Mouse (Mus musculus): ENCODE results near the gene Gm9857. TPM values are rescaled to one million over a fixed set of nuclear protein-coding genes. Genes with fewer than 3 reads are reported as not detected.

Gm9857 gene
- polyA plus RNA-seq (2012; rRNA removed) = 0.28 TPM in 1 of 2 replicates, not detected in the other

DNA sequence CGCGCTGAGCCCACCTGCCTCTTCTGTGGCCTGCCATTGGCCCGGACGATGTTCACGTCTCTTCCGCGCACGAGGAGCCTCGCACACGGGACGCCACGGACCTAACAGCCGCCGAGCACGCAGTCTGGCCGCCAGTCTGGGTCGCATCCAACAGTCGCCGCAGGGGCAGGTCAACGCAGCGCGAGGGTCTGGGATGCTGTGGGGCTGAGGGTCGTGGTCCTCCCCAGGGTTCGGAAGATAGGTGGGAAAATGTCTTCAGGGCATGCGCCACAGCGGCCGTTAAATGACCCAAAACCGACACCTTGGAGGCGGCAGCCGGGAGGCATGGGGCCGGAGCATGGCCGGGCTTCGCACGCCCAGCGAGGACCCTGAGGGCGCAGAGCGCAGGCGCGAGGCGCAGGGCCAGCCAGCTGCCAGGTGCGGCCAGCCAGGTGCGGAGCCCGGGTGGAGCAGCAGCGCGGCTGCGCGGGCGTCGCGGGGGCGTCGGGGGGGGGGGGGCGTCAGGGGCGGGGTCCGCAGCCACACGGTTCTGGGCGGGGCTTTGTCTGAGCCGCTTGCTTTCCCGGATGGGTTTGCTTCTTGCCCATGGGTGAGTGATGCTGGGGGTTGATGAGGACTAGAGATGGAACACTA lies at the start of gene Gm9857:
Gene Gm9857, minus strand, starts transcription at position 445 of the 633 bp plus-strand sequence.
- DNase-seq (ENCODE audit: low spot score) = no peak

DNA sequence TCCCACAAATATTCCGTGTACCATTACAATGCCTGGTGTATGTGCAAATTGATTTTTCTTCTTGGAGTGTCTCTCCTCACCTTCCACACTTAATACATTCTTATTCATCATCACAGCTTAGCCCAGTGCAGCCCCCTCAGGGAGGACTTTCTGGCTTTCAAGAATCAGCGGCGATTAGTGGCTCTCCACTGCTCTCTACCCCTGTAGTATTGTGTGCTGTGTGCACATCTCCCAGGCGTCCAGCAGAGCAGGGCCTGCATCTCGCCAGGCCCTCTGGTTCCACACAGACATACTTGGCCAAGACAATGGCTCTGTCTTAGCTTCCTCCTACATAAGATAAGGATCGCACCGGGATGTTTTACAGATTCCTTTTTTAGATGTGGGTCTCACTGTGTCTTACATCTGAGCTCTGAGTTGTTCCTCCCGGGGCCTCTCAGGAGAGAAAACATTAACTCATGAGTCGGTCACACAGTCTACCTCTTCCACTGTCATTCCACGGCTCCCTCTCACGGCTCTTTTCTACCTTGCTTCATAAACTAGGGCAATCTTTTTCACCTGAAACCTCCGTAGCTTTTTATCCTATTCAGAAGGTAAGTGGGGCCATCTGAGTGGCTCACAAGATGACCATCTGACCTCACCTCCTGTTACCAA lies 46.9 kb upstream of the Gm9857 start:
- DNase-seq (ENCODE audit: low spot score) = no peak

DNA sequence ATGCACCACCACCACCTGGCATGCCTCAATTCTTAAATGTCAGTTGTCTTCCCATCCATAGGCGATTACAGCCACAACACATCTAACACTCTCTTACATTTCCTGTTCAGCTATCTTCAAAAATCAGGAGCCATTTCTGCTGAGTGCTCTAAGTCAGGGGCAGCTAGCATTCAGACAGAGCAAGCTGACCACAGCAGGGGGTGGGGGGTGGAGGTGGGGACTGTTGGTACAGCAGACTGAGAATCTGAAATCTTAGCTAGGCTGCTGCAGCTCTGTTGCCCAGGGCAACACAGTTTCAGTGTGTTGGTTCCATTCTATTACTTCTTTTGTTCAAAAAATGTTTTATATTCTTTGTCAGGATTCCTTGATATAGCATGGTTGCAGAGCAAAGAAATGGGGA lies 46.3 kb upstream of the Gm9857 start:
- DNase-seq (ENCODE audit: low spot score) = no peak

DNA sequence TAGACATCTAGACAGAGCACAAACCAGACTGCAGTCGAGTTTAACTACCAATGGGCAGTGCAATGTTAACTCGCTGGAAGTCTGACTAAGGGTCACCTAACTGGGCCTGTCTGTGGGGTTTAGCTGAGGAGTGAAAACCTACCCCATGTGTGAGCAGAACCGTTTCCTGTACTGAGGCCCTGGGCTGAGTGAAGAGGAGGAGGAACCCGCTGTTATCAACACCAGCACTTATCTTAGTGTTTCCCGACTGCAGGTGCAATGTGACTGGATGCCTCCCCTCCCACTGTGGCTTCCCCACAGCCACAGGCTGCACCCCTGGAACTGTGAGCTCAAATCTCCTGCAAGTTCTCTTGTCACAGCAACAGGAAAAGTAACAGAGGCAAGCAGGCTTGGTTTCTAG lies 43.7 kb upstream of the Gm9857 start:
- DNase-seq (ENCODE audit: low spot score) = no peak

DNA sequence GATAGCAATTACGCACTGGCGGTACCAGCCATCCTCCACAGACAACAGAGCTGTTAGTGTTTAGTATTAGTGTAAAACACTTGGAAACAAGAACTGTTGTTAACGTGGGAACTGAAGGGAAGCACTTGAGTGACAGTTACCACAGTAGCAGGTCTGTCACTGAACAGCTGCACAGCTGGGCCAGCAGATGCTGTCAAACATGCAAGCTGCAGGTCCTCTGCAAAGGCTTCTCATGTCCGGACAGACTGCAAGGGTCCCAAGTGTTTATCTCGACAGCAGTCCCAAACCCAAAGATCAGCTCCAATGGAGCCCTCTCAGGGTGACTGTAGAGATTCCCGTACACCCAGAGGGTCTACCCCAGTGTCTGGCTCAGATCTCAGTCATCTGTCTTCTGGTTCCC lies 41.7 kb upstream of the Gm9857 start:
- no peak for DNase-seq (ENCODE audit: low spot score)

DNA sequence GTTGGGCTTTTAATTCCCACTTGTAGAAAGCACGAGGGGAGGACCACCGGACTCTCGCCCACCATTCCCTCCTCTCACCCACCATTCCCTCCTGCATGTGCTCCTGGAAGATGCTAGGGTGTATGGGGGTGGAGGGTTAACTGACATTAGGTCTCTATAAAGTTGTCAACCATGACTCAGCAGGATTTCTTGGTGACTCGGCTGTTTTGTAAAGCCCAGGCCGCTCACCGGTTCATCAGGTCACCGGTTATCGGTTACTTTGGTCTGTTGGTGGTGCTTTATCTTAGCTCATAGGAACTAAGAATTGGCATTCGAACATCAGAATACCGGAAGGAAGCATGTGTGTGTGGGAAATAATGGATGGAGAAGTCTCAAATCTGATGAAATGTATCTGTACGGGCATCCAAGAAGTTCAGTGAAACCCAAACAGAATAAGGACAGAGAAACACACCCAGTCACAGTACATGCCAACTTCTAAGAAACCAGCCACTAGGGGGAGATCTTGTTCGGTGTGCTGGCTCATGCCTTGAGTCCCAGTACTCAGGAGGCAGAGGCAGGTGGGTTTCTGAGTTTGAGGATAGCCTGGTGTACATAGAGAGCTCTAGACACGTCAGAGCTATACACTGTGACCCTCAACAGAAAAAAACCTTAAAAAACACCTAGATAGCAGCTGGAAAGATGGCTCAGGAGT lies 37.2 kb upstream of the Gm9857 start:
- DNase-seq (ENCODE audit: low spot score) = no peak

DNA sequence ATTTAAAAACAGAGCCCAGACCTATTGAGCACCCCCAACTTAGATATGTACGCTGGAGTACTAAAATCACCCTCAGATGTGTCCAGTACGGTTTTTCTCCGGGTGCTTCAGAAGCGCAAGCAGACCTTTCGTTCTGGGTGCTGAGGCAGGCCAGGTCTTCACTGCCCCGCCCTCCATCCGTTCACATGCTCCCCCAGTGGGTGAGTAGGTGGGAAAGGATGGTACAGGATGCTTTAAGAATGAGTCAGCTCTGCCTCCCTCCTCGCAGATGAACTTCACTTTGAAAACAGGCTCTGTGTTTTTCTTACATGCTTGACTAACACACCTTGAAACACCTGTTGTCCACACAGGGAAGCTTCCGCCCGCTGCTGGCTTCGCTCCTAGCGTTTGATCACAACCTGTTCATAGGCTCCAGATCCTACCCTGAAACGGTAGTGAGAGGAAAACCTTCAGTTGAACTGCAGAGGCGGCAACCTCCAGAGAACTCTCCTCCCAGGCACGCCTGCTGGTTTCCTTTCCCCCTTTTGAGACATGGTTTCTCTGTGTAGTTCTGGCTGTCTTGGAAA lies 34.8 kb upstream of the Gm9857 start:
- DNase-seq (ENCODE audit: low spot score) = no peak

DNA sequence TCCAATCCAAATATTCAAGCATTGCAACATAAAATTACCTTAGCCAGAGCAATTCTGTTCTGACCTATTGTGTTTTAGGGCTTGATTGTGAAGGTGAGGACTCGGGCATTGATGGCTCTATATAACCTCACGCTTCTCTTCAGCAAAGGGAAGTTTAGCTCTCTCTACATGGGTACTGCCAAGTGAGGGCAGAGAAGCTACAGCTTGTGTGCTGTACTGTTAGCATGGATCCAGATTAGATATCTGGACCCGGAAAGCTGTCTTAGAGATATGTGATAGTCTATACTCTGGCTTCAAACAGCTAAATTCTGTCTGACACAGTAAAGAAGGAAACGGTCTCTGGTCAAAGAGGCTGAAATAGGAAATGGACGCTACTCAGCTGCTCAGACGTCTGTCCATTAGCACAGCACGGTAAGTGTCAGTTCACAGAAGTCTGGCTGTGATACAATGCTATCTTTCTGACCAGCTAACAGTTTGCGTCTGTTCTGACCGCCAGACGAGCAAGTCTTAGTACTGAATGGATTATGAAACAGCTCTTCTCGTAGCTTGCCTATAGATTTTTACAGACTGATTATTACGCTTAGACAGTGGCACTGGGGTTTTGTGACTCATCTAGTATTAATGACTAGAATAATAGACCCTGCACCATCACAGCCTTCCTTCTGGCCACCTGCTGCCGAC lies 33.9 kb upstream of the Gm9857 start:
- DNase-seq (ENCODE audit: low spot score) = no peak

DNA sequence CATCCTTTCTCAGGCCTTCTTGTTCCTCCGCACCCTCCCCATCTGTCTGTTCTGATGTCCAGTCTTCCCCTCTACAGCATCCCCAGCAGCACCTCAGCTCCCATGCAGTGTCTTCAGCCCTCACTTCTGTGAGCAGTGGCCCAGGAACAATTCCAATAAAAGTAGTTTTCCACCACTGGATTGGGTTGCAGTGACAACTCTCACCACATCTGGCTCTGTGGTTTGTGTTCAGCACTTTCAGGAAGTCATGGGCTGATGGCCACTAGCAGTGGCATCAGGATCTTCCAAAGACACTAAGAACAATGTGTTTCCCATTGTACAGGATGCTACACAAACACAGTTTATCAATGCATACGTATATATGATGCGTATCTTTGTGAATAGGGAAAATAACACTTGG lies 25.8 kb upstream of the Gm9857 start:
- DNase-seq (ENCODE audit: low spot score) = no peak

DNA sequence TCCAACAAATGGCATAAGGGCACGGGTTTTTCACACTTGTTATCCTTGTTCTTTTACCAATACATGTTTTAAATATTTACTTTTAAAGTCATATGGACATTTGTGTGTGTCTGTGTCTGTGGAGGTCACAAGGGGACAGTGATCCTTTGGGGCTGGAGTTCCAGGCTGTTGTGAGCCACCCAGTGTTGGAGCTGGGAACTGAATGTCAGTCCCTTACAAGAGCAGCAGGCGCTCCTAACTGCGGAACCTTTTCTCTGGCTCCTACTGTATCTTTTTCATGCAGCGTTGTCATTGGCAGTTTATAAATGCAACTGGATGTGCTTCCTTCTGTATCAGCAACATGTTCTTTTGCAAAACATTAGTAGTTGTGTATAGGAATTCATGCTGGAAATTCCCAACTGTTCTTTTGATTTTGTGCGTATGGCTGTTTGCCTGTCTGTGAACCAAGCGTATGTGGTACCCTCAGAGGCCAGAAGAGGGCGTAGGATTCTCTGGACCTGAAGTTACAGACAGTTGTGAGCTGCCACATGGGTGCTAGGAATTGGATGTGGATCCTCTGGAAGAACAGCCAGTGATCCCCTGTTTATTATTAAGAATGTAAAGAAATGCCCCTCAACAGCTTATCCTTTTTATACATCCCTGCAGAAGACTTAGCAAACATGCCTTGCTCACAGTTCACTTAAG lies 24.3 kb upstream of the Gm9857 start:
- no peak for DNase-seq (ENCODE audit: low spot score)

DNA sequence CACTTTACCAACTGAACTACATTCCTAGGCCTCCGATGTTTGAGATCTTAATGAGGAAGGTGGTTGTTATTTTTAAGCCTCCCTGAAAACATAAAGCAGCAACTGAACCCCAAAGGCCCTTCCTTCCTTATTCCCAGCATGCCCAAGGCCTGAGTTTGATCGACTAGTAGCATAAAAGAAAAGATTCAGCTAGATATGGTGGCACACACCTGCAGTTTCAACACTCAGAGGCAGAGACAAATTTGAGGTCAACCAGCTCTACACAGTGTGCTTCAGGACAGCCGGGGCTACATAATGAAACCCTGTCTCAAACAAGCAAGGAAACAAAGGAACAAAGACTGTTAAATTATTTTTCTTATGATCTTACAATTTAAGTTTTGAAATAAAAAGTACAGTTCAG lies 23.5 kb upstream of the Gm9857 start:
- no peak for DNase-seq (ENCODE audit: low spot score)

DNA sequence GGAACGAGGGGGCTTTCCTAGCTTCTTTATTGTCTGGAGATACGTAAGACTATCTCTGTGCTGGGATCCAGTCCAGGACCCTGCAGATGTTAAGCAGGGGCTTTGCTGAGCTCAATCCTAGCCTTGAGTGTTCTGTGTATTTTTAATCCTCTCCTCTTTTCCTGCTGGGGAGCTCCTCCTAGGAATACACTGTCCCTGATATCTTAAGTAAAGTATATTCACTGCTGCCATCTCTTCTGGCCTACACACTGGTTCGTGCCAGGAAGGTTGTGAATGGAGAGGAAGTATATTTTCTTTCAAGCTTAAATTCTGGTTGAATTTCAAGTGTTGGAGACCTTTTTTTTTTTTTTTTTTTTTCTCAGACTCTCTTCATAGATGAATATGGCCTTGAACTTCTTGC lies 23.0 kb upstream of the Gm9857 start:
- no peak for DNase-seq (ENCODE audit: low spot score)

DNA sequence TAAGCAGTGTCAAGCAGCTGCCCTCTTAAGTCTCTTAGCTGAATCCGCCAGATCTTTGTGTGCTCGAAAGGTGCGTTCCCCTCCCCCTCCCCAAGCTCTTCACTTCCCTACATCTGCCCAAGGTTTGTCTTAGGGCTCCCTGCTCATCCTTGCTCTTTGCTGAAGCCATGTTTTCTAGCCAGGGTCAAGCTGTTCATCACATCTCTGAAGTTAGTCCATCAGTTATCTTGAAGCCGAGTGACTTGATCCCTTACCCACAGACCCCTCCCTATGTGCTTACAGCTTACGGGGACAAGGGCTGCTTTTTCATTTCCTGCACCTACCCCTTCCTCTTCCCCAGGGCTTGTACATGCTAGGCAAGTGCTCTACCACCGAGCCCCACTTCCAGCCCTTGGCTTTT lies 21.4 kb upstream of the Gm9857 start:
- no peak for DNase-seq (ENCODE audit: low spot score)

DNA sequence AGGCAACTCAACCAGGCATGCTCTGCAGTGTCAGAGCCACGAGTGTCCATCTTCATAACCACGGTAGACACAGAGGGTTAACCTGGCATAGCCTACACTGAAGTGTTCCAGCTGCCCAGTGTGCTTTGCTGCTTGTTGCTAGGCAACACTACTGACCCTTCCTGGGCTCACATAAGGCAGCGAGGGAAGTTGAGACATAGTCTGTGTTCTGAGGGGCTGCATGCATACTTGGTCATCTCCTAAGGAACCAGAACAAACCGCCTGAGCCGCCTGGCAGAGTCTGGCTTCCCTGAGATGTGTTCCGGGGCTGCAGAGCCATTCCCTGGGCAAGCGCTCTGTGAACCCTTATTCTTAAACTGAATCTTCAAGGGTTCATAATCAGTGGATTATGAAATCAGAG lies 21.0 kb upstream of the Gm9857 start:
- no peak for DNase-seq (ENCODE audit: low spot score)

DNA sequence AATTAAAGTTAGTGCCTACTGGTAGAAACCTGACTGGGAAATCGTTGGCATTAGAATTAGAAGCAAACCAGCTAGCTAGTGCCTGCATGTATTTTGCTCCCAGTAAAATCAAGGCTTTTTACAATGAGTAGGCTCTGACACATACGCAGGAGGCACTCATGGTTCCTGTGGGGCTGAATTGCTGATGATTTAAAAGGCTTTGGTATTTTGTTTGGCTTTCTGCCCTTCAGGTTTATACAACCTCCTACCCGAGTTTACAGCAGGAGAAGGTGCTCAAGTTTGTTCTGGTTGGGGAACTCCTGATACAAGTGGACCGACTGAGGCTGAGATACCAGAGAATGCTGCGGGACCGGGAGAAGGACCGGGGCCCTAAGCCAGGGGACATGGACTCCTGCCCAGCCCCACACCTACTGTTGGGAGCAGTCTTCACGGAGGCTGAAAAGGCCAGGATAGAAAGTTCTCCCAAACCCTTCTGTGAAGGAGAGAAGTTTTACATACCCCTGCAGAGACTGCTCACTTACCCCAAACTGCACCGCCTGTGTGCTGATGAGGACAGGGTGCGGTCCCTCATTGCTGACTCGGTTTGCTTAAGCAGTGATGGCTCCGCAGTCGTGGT lies 19.5 kb upstream of the Gm9857 start:
- DNase-seq (ENCODE audit: low spot score) = no peak

DNA sequence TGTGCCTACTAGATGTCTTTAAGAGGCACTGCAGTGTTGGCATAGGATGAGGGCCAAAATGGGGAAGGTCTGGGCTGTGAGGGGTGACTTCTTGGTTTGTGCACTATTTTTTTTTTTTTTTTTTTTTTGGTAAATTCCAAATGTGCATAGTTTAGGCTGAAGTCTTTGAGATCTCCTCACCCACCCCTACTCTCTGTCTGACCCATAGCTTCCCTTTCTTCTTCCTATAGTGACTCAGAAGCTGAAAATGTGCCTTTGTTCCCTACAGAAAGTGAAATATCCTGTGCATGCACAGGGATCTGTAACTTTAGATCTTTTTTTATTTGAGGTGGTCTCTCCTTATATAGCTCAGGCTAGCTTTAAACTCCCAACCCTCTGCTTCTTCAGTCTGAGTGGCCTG lies 17.7 kb upstream of the Gm9857 start:
- DNase-seq (ENCODE audit: low spot score) = no peak

DNA sequence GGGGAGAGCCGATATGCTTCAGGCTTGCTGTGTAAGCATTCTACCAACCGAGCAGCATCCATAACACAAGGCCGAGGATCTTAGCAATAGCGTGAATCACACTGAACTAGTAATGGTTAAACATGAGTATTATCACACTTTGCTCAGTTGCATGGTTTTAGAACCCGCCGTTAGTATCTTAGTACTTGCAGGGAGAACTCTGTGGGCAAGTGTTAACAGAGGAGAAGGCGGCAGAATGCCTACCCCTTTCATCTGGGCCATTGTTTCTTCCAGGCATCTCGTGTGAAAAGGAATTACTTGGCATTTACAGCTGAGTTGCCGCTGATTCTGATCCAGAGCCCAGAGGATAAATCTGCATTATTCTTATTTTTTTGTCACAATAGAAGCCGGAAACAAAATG lies 751 bp upstream of the Gm9857 start:
- DNase-seq (ENCODE audit: low spot score) = no peak

DNA sequence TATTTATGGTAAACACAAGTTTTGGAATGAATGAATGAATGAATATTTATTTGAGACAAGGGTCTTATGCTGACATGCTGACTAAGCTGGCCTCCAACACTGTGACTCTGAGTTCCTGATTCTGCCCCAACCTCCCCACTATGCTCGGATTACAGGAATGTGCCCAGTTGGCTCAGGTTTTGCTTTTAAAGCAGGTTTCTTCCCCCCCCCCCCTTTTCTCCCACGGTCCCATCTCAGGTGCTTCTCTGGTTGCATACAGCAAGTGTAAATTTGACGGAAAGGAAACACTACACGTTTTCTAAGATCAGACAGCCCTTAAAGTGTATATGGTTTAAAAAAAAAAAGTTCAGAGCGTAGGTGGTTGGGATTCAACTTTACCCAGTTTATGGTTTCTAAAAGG lies 672 bp downstream of the Gm9857 start, which contains the start of gene Henmt1:
Gene Henmt1, plus strand, starts transcription at position 301 of the 400 bp plus-strand sequence.
- DNase-seq (ENCODE audit: low spot score) = no peak

DNA sequence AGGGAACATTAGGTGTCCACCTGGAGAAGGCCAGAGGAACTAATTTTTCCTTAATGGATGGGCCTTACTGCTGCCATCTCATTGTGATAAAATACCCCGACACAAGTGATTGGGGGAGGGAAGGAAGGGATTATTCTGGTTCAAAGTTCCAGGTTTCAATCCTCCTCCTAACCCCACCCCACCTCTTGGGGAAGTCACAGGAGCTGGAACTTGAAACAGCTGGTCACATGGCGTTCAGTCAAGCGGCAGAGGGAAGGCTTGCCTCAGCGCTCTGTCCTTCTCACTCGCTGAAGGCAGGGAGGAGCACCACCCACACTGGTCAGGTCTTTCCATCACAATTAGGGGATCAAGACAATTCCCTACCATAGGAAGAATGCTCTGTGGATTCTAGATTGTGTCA lies 1.6 kb downstream of the Gm9857 start:
- DNase-seq (ENCODE audit: low spot score) = no peak

DNA sequence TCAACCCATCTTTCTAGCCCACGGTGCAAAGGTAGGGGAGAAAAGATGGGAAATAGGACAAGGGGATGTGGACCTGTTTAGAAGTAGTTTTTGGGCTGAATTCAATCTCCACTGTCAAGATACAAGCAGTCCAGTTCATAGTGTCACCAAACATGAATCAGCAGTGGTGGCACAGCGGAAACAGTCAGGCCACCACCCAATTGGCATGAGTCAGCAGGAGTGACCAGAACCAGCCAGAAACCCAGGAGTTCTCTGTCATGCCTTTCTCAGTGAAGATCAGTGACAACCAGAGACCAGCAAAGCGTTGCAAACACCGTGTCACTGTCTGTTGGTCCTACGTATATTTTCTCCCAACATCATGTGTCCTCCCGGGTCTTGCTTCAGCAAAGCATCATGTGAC lies 6.7 kb downstream of the Gm9857 start:
- DNase-seq (ENCODE audit: low spot score) = no peak

DNA sequence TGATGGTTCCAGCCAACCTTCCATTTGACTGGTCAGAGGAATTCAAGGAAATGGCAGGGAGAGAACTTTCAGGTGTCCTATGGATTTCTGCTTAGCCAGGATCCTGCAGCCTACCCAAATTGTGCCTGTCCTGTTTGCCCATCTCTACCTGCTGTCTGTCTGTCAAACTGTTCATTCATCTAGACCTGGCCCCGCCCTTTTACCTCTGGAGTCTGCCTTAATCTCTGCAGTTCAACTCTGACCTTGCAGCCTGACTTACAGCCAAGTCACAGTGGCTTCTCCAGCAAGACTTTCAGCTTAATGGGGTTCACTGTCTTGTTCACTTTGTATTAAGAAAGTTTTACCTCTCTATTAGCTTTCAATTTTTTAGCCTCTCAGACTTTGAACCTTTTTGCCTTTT lies 13.9 kb downstream of the Gm9857 start:
- DNase-seq (ENCODE audit: low spot score) = no peak
